14 mouse cellular contexts compared by ENCODE assay signal in genomic region chr4:13217683-13218082, GRCm38 (mm10).
DNase-seq lines count a peak whose midpoint lies in the region; ATAC-seq and TF ChIP-seq lines count a peak whose summit lies in the region.
"Had no signal": no experiment of that assay in that cellular context is flagged by ENCODE, and none has a peak within 500 bp of the region (broad histone marks: within the 10 kb centered on the region; RNA-seq: fewer than 3 reads in every experiment).

No protein-coding gene starts in this region.

- no peaks in the 10 kb centered on the region for H3K4me1 ChIP-seq in embryonic facial prominence, embryonic 14.5 days (ENCODE audit: control insufficient read depth, insufficient read depth, low read length)
- H3K4me1 ChIP-seq in embryonic facial prominence, embryonic 10.5 days, result no peaks in the 10 kb centered on the region
- no peaks in the 10 kb centered on the region for H3K4me1 ChIP-seq in midbrain, embryonic 13.5 days (replicated peaks)
- no peaks in the 10 kb centered on the region for H3K4me1 ChIP-seq in forebrain, embryonic 15.5 days
- H3K4me1 ChIP-seq: hindbrain, embryonic 13.5 days; neural tube, embryonic 15.5 days had no signal

- intact Hi-C loops in gastrocnemius, adult 2 months (cut with DNase I), result no loop called here
- intact Hi-C loops in heart, postnatal 10 days (cut with DNase I), result no loop called here

- no peak overlapping the region for H3K27ac ChIP-seq in embryonic facial prominence, embryonic 14.5 days (replicated peaks; ENCODE audit: low read depth, low read length)
- no peak overlapping the region for H3K27ac ChIP-seq in embryonic facial prominence, embryonic 10.5 days (replicated peaks)
- no peak overlapping the region for H3K27ac ChIP-seq in gastrocnemius, adult 2 months
- no peak overlapping the region for H3K27ac ChIP-seq in midbrain, embryonic 13.5 days
- no peak overlapping the region for H3K27ac ChIP-seq in forebrain, embryonic 15.5 days (replicated peaks)
- H3K27ac ChIP-seq: hindbrain, embryonic 13.5 days; neural tube, embryonic 15.5 days had no signal

- no peak overlapping the region for H3K4me2 ChIP-seq in embryonic facial prominence, embryonic 14.5 days (ENCODE audit: low read depth, low read length)
- no peak overlapping the region for H3K4me2 ChIP-seq in midbrain, embryonic 13.5 days (replicated peaks)
- H3K4me2 ChIP-seq in forebrain, embryonic 15.5 days (replicated peaks), result no peak overlapping the region
- H3K4me2 ChIP-seq: hindbrain, embryonic 13.5 days; neural tube, embryonic 15.5 days had no signal

- H3K27me3 ChIP-seq in embryonic facial prominence, embryonic 14.5 days (replicated peaks; ENCODE audit: control insufficient read depth, insufficient read depth, low read length), result no peaks in the 10 kb centered on the region
- no peaks in the 10 kb centered on the region for H3K27me3 ChIP-seq in embryonic facial prominence, embryonic 10.5 days (replicated peaks; ENCODE audit: low read depth, poor library complexity, severe bottlenecking)
- H3K27me3 ChIP-seq in midbrain, embryonic 13.5 days, result no peaks in the 10 kb centered on the region
- H3K27me3 ChIP-seq in forebrain, embryonic 15.5 days, result no peaks in the 10 kb centered on the region
- H3K27me3 ChIP-seq: hindbrain, embryonic 13.5 days; neural tube, embryonic 15.5 days had no signal

- H3K36me3 ChIP-seq in embryonic facial prominence, embryonic 14.5 days (ENCODE audit: control insufficient read depth, insufficient read depth, low read length), result no peaks in the 10 kb centered on the region
- H3K36me3 ChIP-seq in embryonic facial prominence, embryonic 10.5 days (replicated peaks), result no peaks in the 10 kb centered on the region
- no peaks in the 10 kb centered on the region for H3K36me3 ChIP-seq in midbrain, embryonic 13.5 days
- H3K36me3 ChIP-seq in forebrain, embryonic 15.5 days, result no peaks in the 10 kb centered on the region
- H3K36me3 ChIP-seq: hindbrain, embryonic 13.5 days; neural tube, embryonic 15.5 days had no signal

- H3K4me3 ChIP-seq in embryonic facial prominence, embryonic 14.5 days (ENCODE audit: low read depth, low read length), result no peak overlapping the region
- H3K4me3 ChIP-seq in embryonic facial prominence, embryonic 10.5 days, result no peak overlapping the region
- no peak overlapping the region for H3K4me3 ChIP-seq in gastrocnemius, adult 2 months
- H3K4me3 ChIP-seq in midbrain, embryonic 13.5 days (replicated peaks), result no peak overlapping the region
- no peak overlapping the region for H3K4me3 ChIP-seq in forebrain, embryonic 15.5 days
- H3K4me3 ChIP-seq: hindbrain, embryonic 13.5 days; neural tube, embryonic 15.5 days had no signal

- DNase-seq in embryonic facial prominence, embryonic 14.5 days (ENCODE audit: low spot score), result peak; percentile 22
- no peak for DNase-seq in embryonic facial prominence, embryonic 10.5 days (ENCODE audit: low spot score)
- peak; percentile 68 for DNase-seq in gastrocnemius, adult 2 months
- peak; percentile 38 to 39 for DNase-seq in heart, postnatal 10 days
- peak; percentile 56 for DNase-seq in lung, postnatal 25 days (ENCODE audit: low spot score)
- DNase-seq: cerebellum, adult 18-20 months; kidney, adult 11 months; kidney, postnatal 4 days; right cerebral cortex, postnatal 14 days had no signal

- H3K9ac ChIP-seq in embryonic facial prominence, embryonic 14.5 days (ENCODE audit: low read depth, low read length), result no peak overlapping the region
- H3K9ac ChIP-seq in midbrain, embryonic 13.5 days (replicated peaks), result no peak overlapping the region
- H3K9ac ChIP-seq in forebrain, embryonic 15.5 days (replicated peaks), result no peak overlapping the region
- H3K9ac ChIP-seq: hindbrain, embryonic 13.5 days; neural tube, embryonic 15.5 days had no signal

- no peak for ATAC-seq in embryonic facial prominence, embryonic 14.5 days (ENCODE audit: low read depth)
- ATAC-seq in megakaryocyte-erythroid progenitor cell, adult 5-6 weeks (replicated peaks; ENCODE audit: low FRiP score, low TSS enrichment, poor library complexity, severe bottlenecking), result no peak
- ATAC-seq in midbrain, embryonic 13.5 days, result no peak
- no peak for ATAC-seq in forebrain, embryonic 15.5 days (replicated peaks)

- H3K9me3 ChIP-seq in embryonic facial prominence, embryonic 14.5 days (ENCODE audit: control insufficient read depth, low read length), result no peaks in the 10 kb centered on the region
- no peaks in the 10 kb centered on the region for H3K9me3 ChIP-seq in embryonic facial prominence, embryonic 10.5 days
- no peaks in the 10 kb centered on the region for H3K9me3 ChIP-seq in midbrain, embryonic 13.5 days
- no peaks in the 10 kb centered on the region for H3K9me3 ChIP-seq in forebrain, embryonic 15.5 days
- H3K9me3 ChIP-seq: hindbrain, embryonic 13.5 days; neural tube, embryonic 15.5 days had no signal

- WGBS in embryonic facial prominence, embryonic 14.5 days, result 65% methylated on average over 3 of the region's 3 CpGs
- 60% methylated on average over 3 of the region's 3 CpGs for WGBS in embryonic facial prominence, embryonic 10.5 days
- 58% methylated on average over 3 of the region's 3 CpGs for WGBS in midbrain, embryonic 13.5 days
- 61% methylated on average over 3 of the region's 3 CpGs for WGBS in forebrain, embryonic 15.5 days

- no peak for TF ChIP-seq CTCF in gastrocnemius, adult 2 months (IDR thresholded peaks at IDR 0.05)
